Mouse (Mus musculus): ENCODE results near the gene Itgb6.

DNA sequence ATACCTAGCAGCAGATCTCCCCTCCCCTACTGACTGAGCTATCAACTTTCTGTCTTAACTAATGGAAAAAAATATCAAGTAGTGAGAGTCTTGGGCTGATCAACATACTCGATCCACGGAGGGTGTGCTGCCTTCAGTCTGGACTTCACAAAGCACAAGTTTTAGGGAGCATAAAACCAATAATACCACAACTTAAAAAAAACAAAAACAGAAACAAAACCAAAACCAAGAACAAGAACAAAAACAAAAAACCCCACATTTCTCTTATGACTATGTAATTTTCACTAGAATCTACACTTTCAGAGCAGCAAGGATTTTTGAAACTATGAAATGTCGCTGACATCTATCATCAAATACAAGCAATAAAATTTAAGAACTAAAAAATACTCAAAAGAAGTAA lies 28.1 kb upstream of the Itgb6 start:
- TF ChIP-seq CTCF (IDR thresholded peaks at IDR 0.05; ENCODE audit: low read depth) (no peak), EP300 (IDR thresholded peaks at IDR 0.05; ENCODE audit: low read depth) (no peak)
